Mouse (Mus musculus) right cerebral cortex, postnatal 4 days (tissue): ENCODE data around the gene 1700010B08Rik.

Experiments used
- DNase-seq: peaks from one replicate; pipeline ENCODE4 v3.0.0-alpha.2; 2022

1700010B08Rik gene

DNA sequence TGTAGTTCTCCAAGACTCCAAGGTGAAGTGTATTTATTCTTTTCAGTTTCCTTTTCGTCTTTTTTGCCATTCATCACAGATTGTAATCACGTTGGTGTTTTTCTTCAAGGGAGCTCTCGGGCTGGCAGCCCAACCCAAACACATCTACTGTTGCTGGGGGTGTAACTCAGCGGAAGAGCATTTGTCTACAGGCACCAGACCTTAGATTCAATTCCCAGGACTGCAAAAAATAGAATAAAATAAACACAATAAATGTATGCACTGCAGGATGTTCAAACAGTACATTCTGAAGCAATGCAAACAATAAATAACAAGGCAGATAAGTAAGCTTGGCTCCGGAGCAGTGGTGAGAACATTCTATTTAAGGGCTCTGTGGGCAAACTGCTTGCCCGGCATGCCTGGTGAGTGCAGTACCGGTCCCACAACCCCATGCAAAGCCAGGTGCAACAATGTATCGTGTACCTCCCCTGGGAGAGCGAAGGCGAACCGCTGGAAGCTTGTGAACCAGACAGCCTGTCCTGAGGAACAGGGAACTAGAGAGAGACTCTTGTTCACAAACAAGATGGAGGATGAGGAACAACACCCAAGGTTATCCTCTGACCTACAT is 3.1 kb downstream of the 1700010B08Rik start:
- no peak for DNase-seq

DNA sequence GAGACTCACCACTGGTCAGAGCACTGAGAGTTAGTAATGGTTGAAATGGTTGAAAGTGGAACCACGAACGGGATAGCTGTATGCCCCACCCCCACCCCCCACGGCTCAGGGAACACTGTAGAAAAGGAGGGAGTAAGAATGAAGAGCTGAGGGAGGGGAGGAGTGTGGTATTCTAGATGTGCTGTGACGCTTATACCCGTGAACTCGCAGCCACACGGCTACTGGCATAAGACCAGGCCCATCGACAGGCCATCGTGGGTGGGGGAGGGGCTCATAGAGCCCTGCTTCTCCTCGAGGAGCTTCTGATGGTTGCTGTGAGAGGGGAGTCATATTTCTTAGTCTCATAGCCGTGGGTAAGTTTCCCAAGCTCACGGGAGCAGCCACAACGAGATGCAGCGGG is 5.2 kb downstream of the 1700010B08Rik start:
- no peak for DNase-seq

DNA sequence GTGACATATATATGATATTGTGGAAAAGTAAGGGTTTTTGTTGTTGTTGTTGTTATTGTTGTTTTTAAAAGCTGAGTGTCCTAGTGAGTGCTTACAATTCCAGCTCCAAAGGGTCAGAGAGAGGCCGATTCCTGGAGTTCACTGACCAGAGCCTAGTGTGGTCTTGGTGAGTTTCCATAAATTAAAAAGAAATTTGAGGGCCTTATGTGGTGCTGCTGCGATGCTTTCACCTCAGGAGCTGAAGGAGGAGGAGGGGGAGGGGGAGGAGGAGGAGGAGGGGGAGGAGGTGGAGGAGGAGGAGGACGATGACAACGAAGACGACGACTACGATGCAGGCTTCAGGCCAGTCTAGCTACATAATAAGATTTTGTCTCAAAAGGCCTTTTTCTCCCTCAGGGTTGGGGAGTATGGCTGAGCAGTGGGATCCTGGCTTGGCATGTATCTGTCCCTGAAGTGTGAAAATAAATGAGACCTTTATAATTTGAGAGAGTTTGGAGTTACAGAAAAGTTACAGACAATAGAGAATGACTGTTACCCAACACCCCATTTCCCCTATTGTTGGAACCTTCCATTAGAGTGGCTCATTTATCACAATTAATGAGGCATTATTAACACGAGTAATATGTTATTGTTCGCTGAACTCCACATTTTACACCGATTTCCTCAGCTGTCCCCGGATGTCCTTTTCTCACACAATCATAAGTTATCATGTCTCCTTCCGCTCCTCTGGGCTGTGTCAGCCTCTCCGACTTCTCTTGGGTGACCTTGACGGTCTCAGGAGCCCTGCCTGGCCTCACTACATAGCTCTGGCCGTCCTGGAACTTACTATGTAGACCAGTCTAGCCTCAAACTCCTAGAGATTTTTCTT is 6.0 kb downstream of the 1700010B08Rik start:
- no peak for DNase-seq

DNA sequence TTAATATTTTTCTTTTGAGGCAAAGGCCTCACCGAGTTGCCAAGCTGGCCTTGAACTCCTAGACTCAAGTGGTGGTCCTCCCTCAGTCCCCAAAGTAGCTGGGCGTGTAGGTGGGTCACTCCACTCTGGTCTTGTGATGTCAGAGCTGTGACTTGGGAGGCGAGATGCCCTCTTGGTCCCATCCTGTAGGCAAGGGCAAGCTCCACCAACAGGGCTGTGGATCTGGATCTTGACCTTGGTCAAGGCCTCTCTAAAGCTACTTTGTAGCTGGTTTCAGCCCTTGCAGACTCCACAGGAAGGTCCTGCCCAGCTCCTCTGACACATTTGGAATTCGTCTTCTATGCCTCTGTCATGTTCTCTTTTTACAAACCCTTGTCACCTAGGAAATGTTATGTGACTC is 6.6 kb downstream of the 1700010B08Rik start:
- no peak for DNase-seq

DNA sequence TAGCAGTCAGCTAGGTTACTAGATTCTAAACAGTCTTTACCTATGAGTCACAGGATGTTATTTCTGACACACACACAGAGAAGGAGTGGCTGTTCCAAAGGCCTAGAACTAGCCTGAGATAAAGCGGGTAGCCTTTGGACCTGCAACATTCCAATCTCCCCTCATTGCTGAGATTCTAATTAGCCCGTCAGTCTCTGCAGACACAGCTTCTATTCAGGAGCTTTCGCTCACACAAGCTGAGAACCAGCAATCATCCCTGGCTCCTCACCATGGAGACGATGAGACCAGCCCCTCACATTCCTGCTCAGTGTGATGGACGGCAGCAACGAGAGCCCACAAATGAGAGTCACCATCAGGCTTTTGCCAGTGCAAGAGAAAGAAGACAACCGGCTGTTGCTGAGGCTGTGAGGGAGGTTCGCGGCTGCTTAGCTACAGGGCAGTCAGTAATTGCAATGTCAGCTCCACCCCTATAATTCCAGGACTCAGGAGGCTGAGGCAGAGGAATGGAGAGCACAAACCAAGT is 11.3 kb downstream of the 1700010B08Rik start:
- DNase-seq = peak; percentile 19

DNA sequence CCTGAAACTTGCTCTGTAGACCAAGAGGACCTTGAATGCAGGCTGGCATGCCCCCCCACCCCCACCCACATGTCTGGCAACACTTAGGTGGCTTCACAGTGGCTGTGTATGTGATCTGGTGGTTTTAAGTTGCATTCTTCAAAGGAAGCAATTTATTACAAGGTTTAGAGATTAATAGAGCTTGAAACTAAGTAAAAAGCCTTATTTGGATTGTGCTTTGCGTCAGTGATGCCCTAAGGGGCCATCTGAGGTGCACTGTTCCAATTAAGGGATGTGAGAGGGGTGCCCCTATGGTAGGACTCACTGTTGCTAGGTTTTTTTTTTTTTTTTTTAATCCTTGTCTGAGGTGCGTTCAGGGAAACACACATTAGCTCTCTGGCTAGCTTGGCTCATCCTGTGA is 15.2 kb downstream of the 1700010B08Rik start:
- no peak for DNase-seq

DNA sequence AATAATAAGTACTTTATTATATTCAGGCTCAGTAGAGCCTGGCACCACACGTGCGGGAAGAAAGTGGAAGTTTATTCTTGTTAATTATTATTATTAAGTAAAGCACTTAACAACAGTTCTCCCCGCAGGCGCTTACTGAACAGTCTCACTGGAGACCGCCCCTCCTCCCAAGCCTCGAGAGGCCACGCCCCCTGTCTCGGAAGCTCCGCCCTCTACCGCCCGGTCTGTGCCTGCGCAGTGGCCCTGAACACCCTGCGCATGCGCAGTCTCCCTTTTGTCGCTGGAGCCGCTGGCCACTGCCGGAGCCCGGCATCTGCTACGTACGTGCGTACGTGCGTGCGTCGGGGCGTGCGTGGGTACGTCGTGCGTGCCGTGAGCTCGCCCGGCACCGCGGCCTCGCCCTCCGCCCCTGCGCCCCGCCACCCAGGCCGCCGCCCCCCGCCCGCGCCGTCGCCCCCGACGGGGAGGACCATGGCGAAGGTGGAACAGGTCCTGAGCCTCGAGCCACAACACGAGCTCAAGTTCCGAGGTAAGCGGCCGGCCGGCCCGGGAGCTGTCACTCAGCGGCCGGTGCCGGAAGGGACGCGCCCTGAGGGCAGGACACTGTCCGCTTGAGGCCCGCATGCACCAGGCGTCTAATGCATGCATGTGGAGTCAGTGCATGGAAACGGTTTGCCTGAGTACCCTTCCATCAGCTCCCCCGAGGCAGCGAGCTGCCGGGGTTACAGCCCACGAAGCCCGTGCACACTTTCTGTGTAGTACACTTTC is 18.2 kb downstream of the 1700010B08Rik start, which contains the start of gene Vapb:
Vapb (plus strand) TSS at position 290 of the 768 bp plus-strand sequence.
- peak; percentile 100 for DNase-seq

DNA sequence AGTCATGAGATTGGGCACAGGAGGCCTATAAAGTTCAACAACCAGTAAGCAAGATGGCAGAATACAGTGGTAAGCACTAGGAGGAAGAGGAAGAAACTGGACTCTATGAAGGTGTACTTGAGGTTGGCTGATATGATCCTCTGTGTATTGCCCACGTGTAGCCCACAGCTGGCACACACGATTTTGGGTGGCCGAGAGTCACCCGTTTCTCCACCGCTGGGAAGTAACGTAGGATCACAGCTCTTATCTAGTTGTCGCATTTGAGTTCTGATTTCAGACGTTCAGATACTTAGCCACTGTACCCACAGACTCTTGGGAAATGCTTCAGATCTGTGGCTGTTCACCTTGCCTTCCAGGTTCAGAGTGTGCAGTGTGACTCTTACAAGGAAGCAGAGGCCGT is 19.0 kb downstream of the 1700010B08Rik start:
- DNase-seq = no peak

DNA sequence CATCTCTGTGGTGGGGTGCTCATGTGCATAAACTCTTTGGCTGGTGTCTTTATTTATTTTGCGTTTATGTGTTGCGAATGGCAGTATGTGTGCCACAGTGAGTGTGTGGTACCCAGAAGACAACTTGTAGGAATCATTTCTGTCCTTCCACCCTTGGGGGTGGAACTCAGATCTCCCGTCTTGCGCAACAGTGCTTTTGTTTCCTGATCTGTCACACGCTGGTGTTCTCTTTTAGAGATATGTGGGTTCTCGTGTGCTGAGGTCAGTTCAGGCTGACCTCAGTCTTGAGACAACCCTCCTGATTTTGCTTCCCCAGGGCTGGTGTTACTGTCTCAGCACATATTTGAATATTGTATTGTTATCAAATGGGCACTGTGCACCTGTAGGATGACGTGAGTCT is 19.9 kb downstream of the 1700010B08Rik start:
- DNase-seq = no peak

DNA sequence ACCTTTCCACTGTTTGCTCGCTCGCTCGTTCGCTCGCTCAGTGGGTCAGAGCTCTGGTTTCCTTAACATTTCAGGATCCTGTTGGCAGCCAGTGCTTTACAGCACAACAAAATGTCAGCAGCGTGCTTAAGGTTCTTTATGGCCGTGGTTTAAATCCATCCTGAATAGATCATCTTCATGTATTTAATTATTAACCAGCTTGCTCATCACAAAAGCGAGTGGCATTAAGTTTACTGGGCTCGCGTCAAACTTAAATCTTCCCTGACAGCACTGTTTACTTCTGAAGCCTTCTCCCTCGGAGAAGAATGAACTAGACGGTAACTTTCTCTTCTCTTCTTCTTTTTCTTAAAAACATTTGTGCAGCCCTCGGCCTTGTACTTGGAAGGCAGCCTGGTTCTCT is 22.9 kb downstream of the 1700010B08Rik start:
- DNase-seq = no peak

DNA sequence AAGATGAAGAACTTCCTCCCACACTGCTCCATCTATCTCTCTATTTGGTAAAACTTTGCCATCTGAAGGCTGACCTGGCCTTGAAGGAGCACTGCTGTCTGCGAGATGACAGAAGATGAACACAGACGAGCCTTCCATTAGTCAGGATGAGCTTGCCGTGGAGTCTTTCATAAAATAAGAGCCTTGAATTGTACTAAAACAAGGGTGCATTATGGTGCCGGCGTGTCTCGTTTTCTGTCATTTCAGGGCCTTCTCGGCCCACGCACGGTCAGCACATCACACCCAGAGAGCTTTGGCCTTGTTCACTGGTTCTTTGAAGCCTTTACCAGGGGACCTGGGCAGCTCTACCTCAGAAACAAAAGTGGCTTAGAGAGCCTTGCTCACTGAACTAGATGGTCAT is 23.5 kb downstream of the 1700010B08Rik start:
- no peak for DNase-seq

DNA sequence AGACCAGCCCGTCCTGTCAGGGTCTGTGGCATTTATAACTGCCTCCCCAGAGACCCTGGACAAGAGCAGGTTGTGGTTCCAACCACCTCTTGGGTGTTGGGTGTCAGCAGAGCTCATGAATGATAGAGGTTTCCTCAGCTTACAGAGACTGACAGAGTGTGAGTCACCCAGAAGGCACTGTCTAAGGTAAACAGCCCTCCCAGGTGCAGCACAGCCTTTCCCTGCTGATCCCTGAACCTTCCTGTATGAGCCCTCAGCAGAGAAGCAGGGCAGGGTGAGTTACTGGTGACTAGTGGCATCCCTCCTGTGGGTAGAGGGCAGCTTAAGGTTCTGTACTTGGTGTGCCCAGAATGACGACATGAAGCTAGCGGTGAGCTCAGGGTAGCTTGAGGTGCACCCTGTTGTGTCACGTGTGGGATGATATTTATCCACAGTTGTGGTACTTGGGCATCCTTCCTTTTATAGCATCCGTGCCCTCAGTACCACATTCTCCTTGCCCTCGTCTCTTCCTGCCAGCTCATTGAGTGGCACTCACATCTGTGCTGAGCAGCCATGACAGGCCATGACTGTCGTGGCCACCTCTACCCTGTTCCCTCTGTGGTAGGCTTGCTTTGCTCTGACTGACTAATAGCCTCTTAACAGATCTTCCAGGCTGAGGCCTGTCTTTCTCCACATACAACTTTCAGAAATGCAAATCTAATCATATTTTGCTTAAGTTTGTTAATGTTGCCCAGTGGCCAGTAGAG is 25.0 kb downstream of the 1700010B08Rik start:
- no peak for DNase-seq

DNA sequence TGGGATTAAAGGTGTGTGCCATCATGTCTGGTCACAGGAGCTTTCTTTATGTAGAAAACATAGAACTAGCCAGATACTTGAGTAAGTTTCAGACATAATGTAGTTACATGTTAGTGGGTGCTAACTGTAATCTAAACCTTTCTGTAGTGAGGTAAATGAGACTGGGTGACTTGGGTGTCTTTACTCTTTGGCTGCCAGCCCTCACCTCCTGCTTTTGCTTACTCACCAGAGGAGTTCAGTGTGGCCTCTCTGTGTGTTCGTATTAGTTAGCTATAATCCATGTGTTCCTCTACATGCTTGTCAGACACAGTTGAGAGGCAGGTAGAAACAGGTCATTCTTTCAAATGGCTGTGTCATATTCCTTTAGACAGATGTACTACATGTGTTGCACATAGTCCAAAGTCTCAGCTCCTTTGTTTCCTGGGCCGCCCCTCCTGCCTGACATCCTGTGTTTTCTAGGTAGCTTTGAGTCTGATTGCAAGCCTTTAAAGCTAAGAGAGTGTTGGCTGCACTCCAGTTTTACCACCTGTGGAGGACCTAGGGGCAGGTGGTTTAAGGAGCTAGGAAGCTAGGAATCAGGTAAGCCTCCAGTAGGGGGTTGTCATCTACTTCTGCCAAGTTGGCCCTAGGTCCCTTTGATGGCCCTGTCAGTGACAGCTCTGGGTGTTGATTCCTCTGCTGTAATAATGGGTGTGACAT is 29.9 kb downstream of the 1700010B08Rik start:
- no peak for DNase-seq

DNA sequence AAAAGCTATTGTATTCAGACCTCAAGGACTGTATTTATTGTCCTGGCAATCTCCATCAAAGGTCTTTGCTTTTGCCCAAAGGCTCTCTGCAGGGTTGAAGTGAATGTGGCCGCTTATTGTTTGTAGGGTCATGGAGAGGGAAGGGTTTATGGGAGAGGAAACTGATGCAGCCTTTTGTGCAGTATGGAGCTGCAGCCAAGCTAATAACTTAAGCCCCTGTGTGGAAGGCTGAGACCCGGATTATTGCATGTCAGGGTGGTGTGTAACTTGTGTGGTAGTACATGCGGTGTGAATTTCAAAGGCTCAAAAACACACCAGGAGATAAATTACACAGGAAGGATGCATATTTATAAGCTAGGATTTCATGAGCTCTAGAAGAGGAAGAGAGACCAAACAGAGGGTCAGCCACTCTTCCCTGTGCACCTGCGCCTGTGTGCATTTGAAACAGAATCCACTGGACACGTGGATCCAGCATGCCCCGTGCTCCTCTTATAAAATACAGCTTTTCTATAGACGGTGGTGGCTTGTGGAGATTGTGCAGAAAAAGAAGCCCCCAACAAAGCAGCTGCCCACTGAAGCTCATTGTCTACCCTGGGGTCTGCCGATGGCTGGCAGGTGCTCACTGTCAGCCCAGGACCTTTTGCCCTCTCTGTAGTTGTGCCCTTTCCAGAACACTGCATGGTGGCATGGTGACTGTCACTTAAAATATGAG is 36.4 kb downstream of the 1700010B08Rik start:
- no peak for DNase-seq

DNA sequence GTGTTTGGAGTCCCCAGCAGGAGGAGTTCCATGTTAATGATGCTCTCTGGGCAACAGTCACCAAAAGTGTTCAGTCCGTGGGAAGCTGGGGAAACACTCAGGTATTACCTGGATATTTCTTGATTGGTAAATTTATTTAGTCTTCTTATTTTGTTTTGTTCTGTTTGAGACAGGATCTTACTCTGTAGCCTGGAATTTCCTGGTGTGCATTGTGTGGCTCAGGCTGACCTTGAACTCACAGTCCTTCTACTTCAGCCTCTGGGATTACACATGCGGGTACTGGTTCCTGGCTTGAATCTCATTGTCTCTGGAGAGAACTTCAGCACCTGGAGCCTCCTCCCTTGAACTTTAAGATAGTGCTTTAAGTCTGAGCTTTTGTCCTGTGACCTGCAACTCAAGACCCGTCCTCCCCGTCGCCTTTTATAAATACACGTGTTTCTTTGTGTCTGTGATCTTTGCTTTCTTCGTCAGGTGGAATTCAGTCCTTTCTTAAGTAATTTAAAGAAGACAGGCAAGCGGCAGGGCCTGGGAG is 38.5 kb downstream of the 1700010B08Rik start:
- no peak for DNase-seq

DNA sequence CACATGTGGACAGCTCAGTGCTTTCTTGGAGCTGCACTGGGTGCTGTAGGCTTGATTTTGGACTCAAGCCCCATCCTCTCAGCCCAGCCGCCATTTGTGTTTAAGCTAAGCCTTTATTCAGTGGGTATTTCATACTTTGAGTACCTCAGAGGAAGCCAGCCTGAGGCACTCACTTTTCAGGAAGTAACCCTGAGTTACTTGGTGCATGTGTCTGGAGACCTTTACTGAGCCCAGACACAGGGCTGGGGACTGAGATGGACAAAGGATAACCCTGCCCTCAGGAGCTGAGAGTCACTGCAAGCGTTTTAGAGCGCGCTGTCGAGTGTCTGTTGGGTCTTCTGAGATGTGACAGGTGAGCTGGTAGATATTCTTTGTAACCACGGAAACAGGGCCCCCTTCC is 41.4 kb downstream of the 1700010B08Rik start:
- DNase-seq = no peak

DNA sequence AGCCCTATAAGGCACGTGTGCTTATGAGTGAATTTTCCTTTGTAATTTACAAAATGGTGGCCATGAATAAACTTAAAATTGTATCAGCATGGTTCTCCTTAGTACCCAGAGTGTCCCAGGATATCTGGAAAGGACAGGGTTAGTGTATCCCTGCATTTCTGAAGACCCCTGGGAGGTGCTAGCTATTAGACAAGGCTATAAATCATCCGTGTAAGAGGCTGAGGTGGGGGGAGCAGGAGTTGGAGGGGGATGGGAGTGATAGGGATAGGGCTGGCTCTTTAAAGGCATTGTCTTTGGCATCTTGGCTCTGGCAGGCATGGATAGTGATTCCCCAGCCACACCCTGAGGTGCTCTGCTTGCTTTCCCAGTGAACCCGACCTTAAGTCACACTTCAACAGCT is 45.4 kb downstream of the 1700010B08Rik start:
- no peak for DNase-seq

DNA sequence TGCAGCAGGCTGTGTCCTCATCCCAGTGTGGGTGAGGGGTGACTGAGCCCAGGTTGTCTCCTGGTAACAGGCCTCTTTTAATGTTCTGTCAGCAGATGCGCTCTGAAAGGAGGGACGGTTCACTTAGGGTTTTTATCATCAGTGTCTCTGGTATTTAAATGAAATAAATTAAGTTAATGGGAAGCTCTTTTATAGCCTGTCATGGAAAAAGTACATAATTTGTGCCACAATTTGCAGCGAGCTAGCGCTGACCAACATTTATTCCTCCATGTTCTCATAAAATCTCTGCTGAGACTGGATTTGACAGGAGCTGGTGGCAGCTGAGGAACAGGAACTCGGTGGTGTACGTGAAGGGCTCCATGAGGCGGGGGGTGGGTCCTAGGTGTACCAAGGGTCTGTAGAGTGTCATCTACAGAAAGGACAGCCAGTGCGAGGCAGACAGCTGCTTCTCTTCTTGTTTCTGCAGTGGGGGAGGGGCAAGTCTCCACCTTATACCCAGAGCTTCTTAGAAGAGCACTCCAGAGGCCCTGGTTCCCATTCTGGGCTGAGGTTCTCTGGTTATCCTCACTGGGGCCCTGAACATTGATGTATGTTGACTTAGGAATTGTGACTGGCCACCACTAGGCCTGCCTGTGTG is 48.9 kb downstream of the 1700010B08Rik start:
- DNase-seq = no peak

DNA sequence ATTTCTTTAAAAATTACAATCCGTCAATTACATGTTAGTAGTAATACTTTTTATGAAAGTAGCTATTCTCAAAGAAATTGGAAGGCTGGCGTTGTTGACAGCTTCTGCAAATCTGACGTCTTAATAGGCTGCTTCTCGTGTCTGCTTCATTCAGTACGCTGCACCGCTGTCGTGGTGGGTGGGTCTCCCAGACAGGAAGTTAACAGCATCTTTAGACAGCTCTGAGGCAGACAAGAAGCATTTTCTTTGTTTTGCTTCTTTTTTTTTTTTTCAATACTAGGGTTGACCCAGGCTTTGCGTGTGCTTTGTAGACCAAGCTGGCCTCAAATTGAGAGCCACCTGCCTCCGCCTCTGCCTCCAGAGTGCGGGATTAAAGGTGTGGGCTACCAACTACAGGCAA is 50.0 kb downstream of the 1700010B08Rik start:
- DNase-seq = no peak

DNA sequence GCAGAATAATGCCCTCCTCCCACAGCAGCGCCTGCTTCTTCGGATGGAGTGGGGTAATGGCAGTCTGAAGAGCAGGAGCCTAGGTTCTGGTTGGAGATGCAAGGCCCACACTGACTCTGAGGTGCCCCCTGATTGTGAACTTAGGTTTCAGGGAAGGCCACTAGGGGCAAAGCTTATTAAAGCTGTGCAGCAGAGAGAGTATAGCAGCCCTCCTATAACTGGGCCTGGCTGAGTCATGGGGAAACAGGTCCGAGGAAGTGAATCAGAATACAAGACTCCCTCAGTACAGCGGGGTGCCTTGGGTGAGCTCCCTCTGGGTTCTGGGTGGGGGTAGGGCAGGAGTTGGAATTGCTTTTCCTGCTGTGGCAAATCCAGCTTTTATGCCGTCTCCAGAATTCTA is 51.4 kb downstream of the 1700010B08Rik start:
- no peak for DNase-seq
